Mouse (Mus musculus) kidney, postnatal 25 days (tissue): ENCODE results near the gene Pepd.

ENCODE experiments used
- DNase-seq, 2 experiments: peaks; one replicate each; pipeline ENCODE4 v3.0.0; 2021; ENCODE audit warnings: mixed read lengths in 2 of 2

Gene Pepd

DNA sequence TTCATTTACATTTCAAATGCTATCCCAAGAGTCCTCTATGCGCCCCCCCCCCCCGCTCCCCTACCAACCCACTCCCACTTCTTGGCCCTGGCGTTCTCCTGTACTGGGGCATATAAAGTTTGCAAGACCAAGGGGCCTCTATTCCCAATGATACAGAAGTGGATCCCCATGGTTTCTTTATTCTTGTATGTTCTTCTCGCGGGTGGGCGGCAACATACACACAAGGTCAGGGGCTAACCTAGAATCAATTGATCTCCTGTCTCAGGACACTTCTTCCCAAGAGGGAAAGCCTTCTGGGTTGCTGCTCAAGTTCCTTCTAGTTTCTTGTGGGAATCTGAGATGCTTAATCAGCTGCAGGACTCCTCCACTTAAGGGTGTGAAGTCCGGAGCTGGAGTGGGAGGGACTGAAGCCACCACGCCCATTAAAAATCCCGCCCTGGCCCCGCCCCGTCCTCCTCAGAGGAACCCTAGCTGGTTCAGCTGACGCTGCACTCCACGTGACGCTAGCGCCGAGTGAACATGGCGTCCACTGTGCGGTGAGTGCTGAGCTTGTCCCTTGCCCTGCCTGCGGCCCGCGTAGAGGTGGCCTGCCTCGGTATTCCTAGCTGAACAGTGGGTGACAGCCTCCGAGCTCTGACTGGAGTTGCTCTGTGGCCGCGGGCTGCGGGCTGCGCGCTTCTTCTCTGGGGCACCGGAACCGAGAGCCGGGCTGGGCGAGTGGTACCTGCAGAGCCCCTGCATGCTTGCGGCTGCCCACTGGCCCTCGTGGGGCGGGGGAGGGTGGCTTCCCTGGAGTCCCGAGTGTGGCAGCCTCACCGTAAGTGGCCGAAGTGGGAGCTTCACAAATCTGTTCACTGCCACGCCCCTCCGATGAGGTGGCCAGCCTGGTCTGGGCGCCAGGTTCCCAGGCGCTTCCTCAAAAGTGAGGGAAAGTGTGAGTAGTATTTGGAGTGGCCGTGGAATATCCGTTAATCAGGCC, at the start of gene Pepd:
Pepd (plus strand) TSS at position 461 of the 979 bp plus-strand sequence.
- peak; percentile 94 to 96 for DNase-seq

DNA sequence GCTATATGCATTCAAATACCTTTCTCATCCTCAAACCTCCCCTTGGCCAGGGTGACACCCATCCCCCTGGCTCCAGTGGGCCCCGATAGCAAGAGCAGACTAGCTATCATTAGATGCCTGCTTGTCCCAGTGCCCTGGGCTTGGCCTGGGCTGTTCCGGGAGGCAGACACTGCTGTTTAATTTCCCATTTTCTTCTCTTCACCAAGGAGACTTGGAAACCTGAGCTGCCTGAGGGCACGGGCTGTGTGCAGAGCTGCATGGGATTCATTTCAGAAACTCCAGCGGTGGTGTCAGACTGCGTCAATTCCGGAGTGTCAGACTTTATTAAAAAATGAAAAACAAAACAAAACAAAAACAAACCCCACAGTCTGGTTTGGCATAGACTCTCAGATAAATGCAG, 44.9 kb upstream of the Pepd start:
- DNase-seq: no peak

DNA sequence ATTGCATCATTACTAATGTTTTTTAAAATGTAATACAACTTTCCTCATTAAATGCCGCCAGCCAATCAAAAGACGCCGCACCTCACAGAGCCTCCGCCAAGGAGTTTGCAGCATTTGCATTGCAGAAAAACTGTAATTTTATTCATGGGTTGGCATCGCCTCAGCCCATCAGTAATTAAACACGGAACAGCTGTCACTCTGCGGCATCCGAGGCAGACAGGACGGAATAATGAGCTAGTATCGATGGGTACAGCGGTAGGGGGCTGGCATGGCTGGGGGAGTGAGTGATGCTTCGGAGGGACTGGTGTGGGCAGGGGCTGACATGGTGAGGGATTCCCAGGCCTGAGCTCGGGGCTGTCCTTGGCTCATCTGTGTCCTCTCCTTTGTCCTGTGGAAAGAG, 42.5 kb upstream of the Pepd start:
- DNase-seq: no peak

DNA sequence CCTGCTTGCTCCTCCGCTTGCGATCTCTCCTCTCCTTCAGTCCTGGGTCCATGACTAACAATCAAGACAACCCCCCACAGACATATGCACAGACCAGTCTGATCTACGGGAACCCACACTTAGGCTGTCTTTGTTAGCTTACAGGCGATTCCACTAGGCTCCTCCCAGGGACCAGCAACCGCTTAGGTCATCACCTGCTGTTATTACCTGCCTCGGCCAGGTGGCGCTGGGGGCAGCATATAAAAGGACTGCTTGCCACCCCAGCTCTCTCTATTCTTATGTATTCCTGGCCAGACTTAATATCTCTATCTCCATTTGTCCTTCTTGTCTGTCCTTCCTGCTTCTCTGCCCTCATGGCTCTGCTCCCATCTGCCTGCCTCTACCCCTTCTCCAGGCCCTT, 35.4 kb upstream of the Pepd start:
- DNase-seq: peak; percentile 63 to 71

DNA sequence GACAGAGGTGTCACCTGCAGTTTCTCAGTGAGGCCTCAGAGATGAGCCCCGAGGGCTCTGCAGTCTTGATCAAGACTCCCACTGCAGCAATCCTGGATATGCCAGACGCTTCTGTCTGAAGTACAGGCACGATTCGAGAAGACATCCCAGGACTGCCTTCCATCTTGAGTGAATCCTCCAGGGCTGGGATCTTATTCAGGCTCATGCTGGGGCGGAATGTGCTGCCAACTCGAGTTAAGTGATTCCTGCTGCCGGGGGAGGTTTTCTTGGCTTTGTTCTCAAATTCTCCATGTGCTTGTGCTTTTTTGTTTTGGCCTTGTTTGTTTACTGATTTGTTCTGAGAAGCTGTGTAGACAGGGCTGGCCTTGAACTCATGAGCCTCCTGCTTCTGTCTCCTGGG, 34.4 kb upstream of the Pepd start:
- no peak for DNase-seq

DNA sequence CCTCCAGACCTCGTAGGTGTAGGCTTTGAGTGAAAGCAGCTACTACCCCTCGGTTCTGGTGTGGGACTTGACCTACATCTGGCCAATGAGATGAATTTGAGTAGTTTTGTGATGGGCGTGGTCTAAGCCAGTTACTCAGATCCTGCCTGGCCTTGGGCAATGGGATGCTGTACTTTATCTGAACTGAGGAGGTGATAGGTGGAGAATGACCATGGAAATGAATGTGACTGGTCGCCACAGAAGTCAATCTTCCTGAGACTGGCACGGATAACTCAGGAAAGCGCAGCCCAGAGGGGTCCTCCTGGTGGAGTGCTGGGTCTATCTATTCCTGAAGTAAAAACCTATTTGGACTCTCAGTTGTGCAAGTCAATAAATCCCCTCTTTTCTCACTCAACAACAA, 23.7 kb upstream of the Pepd start:
- DNase-seq: no peak

DNA sequence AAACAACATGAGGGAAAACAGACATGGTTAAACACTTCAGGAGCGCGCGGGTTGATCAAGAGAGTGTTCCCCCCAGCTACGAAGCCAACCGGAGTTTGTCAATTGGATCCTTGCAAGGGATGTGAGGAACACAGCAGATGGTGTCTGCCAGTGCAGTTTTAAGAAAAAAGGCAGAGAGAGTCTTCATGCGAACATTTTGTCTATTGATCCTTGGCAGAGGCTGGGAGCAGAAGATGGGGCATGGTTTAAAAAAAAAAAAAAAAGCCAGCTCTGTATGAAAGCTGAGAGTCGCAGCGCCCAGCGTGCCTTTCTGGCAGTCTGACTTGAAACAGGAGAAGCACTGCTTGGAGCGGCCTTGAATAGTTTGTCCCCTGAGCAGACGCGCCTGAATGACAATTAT, 23.3 kb upstream of the Pepd start:
- DNase-seq: no peak

DNA sequence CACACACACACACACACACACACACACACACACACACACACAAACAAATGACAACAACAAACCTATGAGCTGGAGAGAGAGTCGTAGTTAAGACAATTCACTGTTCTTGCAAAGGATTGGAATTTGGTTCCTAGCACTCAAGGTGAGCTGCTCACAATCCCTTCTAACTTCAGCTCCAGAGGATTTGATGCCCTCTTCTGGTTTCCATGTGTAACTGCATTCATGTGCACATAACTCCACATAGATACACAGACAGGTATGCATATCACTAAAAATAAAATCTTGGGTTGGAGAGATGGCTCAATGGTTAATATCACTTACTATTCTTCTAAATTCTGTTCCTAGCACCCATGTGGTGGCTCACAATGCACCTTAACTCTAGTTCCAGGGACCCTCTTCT, 19.3 kb upstream of the Pepd start:
- DNase-seq: no peak

DNA sequence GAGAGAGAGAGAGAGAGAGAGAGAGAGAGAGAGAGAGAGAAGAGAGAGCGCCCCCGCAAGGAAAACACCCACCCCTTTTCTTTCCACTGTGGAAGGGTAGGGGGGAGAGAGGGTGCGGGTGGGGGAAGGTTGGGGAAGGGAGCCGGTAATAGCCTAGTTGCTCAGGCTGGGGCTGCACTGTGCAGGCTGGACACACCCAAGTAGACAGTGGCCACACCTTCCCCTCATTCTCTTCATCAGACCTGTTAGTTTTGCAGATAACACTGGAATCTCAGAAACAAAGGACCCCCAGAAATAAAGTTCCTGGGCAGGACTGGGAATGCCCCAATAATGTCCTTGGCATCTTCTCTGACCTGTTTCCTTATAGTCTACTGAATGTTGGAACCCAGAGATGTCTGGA, 15.7 kb upstream of the Pepd start:
- no peak for DNase-seq

DNA sequence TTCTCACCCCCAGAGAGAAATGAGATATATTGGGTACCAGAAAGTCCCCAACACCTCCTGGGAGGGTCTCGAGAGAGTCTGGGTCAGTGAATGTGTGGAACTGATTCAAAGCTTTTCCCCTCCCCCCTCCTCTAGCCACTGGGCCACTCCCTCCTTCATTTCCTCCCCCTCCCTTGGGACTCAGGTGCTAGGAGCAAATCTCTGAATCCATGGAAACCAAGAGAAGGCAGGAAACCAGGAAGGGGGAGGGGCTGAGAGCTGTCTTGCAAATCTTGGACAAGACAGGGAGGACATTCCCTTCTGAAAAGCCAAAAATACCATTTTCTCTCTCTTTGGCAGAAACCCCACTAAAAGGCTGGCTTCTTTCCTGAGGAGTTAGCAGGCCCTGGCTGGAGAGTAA, 15.1 kb upstream of the Pepd start:
- DNase-seq: peak; percentile 40 to 68

DNA sequence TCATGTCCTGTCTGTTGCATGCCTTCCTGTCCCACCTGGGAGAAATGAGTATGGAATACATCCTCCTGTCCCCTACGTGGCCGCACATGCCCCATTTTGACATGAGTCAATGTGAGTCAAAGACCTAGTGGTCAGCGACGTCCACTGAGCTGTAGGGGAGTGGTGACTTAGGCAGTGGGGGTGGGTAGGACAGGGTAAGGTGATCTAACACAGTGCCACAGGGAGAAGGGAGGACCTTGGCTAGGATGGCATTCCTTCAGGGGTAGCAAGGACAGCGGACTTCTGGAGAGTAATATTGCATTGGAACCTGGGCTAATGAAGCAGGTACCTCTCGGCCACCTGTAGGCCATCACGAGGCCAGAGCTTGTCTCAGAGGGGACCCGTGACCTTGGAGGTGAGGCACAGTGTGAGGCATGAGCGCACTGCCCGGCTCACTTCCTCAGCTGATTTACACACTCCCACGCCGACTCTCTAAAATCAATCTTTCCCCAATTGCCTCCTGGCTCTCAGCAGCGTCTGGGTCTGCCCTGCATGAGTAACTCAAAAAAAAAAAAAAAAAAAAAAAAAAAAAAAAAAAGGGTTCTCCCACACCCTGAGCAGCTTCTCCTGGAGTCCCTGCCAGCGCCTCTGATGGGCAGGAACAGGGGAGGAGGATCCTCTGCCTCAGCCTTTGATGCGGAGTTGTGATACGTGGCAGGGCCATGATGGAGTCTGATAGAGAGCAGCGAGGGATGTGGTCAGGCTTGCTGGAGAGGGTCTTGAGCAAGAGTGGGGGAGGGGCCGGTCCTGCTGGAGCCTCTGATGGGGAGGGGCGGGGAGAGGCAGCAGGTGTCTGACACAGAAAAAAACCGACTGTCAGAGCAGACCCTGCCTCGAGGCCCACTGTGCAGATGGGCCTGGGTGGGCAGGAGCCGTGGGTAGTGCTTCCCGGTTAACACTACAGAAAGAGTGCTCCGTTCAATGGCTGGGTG, 1.8 kb upstream of the Pepd start:
- DNase-seq: peak in 1 of 2 experiments; percentile 55

DNA sequence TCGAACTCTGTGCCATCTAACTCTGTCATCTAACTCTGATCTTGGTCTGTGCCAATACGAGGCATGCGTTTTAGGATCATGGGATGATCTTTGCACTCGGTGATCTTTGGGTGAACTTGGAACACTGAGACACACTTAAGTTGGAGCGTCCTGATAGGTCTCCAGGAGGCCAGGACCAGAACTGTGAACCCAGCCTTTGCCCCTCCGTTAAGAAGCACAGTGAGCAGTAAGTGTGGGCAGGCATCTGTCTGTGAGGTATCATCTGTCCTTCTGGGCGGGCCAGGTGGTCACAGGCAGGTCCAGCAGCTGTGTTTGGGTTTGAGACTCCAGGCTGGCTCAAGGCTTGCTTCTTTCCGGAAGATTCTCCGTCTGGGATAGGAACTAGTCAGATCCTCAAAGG, 1.8 kb downstream of the Pepd start:
- DNase-seq: peak; percentile 36 to 66

DNA sequence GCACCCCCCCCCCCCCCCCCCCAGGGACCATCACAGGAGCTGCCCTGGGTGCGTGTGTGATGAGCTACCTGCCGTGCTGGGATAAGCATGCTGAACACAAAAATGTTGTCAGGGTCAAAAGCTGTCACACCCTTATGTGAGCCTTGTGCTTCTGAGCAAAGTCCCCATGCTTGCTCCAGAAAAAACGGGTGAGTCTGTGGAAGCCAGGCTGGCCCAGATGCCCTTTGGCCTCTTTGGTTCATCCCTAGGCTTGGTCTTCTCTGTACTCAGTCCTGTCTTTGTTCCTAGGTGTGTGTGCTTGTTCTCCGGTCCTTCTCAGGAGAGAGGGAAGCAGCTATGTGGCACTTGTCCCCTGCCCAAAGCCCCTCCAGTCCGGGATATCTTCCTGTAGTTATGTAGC, 3.4 kb downstream of the Pepd start:
- peak; percentile 54 to 65 for DNase-seq

DNA sequence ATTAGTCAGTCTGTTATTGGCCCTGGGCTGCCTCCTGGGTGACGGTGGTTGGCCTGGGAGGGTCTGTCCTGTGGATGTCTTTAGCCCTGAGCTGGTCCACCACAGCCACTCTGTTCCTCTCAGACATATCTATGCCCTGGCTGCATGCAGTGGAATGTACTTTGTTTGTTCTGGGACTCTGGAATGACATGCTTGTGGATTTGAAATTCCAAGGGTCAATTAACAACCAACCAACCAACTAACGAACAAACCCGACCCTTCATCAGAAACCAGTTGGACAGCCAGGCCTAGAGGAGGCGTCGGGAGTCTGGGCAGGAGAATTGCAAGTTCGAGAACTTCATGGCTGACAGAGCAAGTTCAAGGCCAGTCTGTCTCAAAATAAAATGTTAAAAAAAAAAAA, 5.4 kb downstream of the Pepd start:
- peak; percentile 36 to 71 for DNase-seq

DNA sequence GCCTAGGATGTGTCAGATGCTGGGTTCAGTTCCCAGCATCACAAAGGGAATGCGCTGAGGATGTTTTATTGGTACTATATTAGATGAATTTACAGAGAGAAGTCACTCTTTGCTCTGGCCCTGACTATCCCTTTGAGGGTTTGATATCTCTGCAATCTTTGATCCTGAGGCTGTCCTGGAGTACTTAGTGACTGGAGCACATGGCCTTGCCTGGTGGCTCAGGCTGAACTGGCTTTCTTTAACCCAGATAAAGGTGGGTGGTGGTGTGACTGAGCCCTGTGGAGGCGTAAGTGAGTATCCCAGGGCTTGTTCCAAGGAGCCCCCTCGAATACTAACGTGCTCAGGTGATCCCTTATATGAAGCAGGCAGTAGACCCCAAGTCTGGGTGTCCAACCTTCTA, 5.8 kb downstream of the Pepd start:
- no peak for DNase-seq

DNA sequence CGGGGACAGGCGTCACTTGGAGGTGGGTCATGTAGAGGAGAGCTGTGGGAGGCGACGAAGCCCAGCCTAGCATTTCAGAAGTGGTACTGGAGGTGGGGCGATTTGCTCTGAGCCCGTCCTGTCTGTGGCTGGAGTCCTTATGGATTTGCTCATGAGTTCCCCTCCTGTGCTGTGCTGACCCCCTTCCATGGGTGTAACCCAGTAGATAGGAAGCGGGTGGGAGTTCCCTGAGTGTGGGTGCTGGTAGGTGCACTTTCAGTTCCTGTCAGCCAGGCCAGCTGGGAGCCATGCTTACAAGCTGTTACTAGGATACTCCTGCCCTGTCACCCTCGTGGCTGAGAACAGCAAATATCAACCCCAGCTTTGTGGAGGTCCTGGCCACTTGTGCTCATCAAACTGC, 6.2 kb downstream of the Pepd start:
- DNase-seq: no peak

DNA sequence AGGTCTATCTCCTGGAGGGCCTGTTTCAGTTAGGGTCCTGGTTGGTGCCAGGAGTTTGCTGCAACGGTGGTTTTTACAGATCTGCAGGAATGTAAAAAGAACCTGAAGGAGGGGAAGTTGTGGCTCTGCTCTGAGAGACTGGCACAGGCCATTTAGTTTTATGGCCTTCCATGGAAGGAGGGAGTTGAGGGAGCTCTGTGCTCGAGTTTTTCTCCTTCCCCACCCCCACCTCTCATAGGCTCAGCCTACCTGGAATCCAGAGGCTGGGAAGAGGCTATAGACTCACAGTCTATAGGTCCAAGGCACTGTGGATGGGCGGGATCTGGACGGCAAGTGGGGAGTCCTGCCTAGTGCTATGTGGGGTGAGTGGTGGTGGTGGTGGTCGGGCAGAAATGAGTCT, 6.9 kb downstream of the Pepd start:
- DNase-seq: no peak

DNA sequence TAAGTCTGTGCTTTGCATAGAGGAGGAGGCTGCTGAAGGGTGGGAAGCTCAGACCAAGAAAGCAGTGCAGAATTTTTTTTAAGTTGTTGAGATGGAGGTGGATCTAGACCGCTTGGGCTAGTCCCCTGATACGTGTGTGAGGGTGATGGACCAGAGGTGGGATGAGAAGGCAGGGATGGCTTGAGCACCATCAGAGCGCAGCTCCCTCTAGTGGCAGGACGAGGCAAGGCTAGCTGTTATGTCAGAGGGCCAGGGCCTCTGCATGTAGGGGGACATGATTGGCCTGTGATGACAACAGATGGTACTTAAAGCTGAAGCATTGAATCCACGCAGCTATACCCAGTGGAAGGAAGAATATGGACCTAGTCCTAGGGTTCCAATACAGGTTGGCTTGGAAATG, 7.6 kb downstream of the Pepd start:
- peak; percentile 58 to 73 for DNase-seq

DNA sequence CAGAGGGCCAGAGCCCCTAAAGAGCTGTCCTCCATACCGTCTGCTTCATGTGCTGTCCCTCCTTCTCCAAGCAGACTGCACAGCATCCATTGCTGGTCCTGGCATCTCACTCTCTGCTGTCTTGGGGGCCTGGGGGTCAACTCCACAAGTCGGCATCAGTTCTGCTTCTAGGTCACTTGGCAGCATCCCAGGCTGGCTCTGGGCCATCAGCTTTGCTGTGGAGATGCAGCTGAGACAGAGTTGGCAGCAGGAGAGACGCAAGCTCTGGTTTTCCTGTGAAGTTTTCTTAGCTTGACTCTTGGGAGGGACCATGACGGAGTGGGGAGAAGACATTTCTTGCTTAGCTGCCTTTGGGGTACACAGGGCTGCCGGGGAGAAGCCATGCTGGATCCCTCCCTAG, 13.0 kb downstream of the Pepd start:
- peak; percentile 87 to 90 for DNase-seq

DNA sequence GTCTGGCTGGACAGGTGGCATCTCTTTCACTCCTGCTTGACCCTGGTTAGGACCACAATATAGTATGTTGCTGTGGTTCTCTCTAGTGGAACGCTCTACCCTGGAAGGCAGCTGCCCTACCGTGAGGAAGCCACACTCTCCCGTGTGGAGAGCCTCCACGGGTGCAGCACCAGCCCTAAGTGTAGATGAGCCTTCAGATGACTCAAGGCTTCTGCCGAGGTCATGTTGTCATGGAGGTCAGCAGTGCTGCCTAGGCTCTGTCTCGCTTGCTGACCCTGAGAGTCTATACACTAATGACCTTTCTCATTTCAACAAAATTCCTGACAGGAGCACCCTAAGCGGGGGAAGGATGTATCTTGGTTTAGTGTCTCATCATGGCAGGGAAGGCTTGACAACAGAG, 13.8 kb downstream of the Pepd start:
- DNase-seq: no peak

DNA sequence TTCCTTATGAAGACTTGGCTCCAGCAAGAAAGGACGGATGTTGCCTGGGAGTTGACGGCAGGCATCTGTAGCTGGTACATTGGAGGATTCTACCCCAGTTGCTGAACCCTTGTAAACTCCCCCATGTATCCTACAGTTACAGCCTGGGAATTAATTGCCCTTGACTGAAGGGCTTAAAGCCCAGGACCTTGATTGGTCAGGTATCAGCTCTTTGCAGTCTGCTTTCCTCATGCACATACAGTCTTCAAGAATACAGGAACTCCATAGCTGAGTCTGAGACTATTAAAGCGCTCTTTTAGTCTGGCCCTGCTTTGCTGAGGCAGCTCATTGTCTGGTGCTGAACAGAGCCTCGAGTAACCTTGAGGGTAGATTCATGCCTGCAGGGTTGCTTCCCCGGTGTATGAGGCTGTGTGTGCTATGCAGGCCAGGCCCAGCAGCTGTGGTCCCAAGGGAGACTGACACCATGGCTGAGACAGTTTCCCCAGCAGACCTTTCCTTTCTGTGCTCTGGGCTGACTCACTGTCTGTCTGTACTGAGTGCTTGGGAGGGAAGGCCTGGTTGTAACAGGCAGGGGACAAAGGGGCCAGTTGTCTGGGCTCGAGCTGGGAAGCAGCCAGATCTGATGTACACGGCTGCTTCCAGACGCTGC, 17.6 kb downstream of the Pepd start:
- DNase-seq: no peak

DNA sequence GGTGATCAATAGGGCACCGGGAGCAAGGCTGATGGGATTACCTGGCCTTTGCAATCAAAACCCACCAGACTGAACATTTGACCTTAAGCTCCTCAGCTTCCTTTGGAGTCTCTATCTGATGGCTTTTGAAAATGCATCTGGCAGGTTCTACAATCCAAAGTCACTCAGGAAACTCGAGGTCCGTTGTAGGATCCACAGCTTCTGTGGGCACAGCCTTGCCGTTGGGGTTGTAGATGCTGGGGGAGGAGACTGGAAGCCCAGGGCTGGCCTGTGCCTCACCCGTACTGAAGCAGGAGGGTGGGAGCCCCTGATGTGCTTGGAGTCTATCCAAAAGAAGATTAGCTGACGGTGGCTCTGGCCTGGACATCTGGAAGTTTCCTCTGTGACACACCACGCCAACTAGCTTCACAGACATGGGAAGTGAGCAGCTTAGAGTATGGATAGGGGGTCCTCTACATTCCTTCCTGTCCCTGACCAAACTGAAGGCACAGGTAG, 18.1 kb downstream of the Pepd start:
- no peak for DNase-seq

DNA sequence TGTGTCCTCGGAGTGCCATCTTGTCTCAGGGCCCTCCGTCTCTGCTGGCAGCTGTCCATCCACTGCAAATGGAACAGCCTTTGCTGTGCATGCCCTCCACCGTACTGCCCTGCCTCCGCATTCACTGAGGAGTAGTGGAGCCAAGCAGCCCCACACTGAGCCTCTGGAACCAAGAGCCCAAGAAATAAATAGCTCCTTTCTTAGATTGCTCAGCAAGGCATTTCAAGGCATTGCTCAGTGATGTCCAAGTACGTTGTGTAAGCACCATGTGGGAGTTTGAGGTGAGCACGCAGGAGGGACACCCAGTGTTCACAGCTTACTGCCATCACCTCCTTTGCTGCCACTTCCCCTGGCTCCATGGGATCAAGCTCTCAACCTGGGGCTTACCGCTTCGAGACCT, 20.5 kb downstream of the Pepd start:
- DNase-seq: no peak
